ENCODE assay signal across 8 mouse cellular contexts in the genomic region with DNA sequence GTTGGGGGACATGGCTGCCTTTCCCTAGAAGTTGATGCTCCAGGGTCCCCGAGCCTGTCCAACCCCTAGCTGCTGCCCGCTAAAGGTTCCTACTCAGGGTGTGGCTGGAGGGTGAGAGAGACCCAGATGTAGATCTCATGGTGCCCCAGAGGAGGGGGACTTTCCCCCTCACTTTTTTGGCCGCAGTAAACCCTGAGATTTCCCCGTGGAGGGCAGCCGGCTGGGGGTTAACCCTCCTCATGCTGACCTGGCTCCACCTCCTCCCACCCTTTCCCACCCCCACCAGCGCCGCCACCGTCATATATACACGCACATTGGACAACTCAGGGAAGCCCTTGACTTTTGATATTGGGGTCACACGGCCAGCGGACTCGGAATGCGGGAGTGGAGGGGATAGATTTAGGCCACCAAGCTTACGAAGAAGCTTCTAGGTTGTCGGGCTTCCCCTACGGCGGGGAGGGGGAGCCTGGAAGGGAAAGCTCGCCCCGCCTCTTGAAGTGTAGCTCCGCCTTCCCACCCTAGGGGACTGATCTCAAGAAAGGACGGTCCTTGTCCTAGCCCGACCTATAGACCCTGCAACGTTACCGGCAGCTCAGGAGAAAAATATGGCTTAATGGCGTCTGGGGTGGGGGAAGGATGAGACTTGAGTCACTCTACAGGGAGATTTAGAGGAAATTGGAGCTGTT. TPM values are rescaled to one million over a fixed set of nuclear protein-coding genes. Genes with fewer than 3 reads are reported as not detected.
A peak's percentile ranks its signal among the peaks of the same experiment; 100 is the strongest.
DNase-seq lines count a peak whose midpoint lies in the region; ATAC-seq and TF ChIP-seq lines count a peak whose summit lies in the region.

No protein-coding gene starts in this region.

- no peaks in the 10 kb centered on the region for H3K4me1 ChIP-seq in forebrain, postnatal 0 days (ENCODE audit: insufficient read depth)
- H3K4me1 ChIP-seq in hindbrain, embryonic 12.5 days, result peaks cover 20% of the 10 kb centered on the region
- peaks cover 26% of the 10 kb centered on the region for H3K4me1 ChIP-seq in limb, embryonic 15.5 days
- peaks cover 20% of the 10 kb centered on the region for H3K4me1 ChIP-seq in midbrain, embryonic 15.5 days
- H3K4me1 ChIP-seq in stomach, embryonic 15.5 days, result peaks cover 14% of the 10 kb centered on the region

- H3K36me3 ChIP-seq in forebrain, postnatal 0 days (ENCODE audit: insufficient read depth), result no peaks in the 10 kb centered on the region
- H3K36me3 ChIP-seq in hindbrain, embryonic 12.5 days, result no peaks in the 10 kb centered on the region
- H3K36me3 ChIP-seq in limb, embryonic 15.5 days, result peaks cover 4% of the 10 kb centered on the region; the same call in 1 of the 2 replicates
- H3K36me3 ChIP-seq in midbrain, embryonic 15.5 days (replicated peaks), result no peaks in the 10 kb centered on the region
- H3K36me3 ChIP-seq in stomach, embryonic 15.5 days, result peaks cover 13% of the 10 kb centered on the region; the same call in 1 of the 2 replicates

- no peaks in the 10 kb centered on the region for H3K9me3 ChIP-seq in forebrain, postnatal 0 days (ENCODE audit: low read length)
- H3K9me3 ChIP-seq in hindbrain, embryonic 12.5 days (replicated peaks), result no peaks in the 10 kb centered on the region
- H3K9me3 ChIP-seq in limb, embryonic 15.5 days, result no peaks in the 10 kb centered on the region
- H3K9me3 ChIP-seq in midbrain, embryonic 15.5 days, result no peaks in the 10 kb centered on the region
- no peaks in the 10 kb centered on the region for H3K9me3 ChIP-seq in stomach, embryonic 15.5 days

- peak overlapping the region; percentile 52 for H3K4me2 ChIP-seq in forebrain, postnatal 0 days (ENCODE audit: low read depth)
- H3K4me2 ChIP-seq in hindbrain, embryonic 12.5 days (replicated peaks), result peak overlapping the region; percentile 56
- H3K4me2 ChIP-seq in limb, embryonic 15.5 days, result peak overlapping the region; percentile 68
- peak overlapping the region; percentile 50 for H3K4me2 ChIP-seq in midbrain, embryonic 15.5 days
- H3K4me2 ChIP-seq in stomach, embryonic 15.5 days, result peak overlapping the region; percentile 72

- H3K27ac ChIP-seq in forebrain, postnatal 0 days (ENCODE audit: low read depth, low read length), result no peak overlapping the region
- H3K27ac ChIP-seq in hindbrain, embryonic 12.5 days, result no peak overlapping the region
- peak overlapping the region; percentile 88 for H3K27ac ChIP-seq in limb, embryonic 15.5 days
- H3K27ac ChIP-seq in midbrain, embryonic 15.5 days, result no peak overlapping the region
- H3K27ac ChIP-seq in stomach, embryonic 15.5 days, result peak overlapping the region; percentile 96

- peak overlapping the region; percentile 33 for H3K4me3 ChIP-seq in forebrain, postnatal 0 days (ENCODE audit: low read depth, low read length)
- H3K4me3 ChIP-seq in hindbrain, embryonic 12.5 days, result peak overlapping the region; percentile 32
- peak overlapping the region; percentile 58 for H3K4me3 ChIP-seq in limb, embryonic 15.5 days
- peak overlapping the region; percentile 32 for H3K4me3 ChIP-seq in midbrain, embryonic 15.5 days
- H3K4me3 ChIP-seq in stomach, embryonic 15.5 days (replicated peaks), result peak overlapping the region; percentile 60

- H3K27me3 ChIP-seq in forebrain, postnatal 0 days (ENCODE audit: insufficient read depth, low read length), result peaks cover 2% of the 10 kb centered on the region; the same call in 1 of the 2 replicates
- H3K27me3 ChIP-seq in hindbrain, embryonic 12.5 days, result peaks cover 49% of the 10 kb centered on the region
- no peaks in the 10 kb centered on the region for H3K27me3 ChIP-seq in limb, embryonic 15.5 days
- peaks cover 28% of the 10 kb centered on the region for H3K27me3 ChIP-seq in midbrain, embryonic 15.5 days (replicated peaks)
- H3K27me3 ChIP-seq in stomach, embryonic 15.5 days (replicated peaks), result no peaks in the 10 kb centered on the region

- no peak for ATAC-seq in cerebellum, adult (ENCODE audit: insufficient number of reproducible peaks, low FRiP score, low TSS enrichment)
- 0 out of 2 replicates have a peak, but pooled peaks have one; percentile 17 for ATAC-seq in forebrain, postnatal 0 days
- ATAC-seq in hindbrain, embryonic 12.5 days (ENCODE audit: low FRiP score), result peak; percentile 15; the same call in 1 of the 2 replicates
- ATAC-seq in limb, embryonic 15.5 days (ENCODE audit: insufficient number of reproducible peaks, low FRiP score, low TSS enrichment, low read depth), result 0 out of 2 replicates have a peak, but pooled peaks have one; percentile 42
- 0 out of 2 replicates have a peak, but pooled peaks have one; percentile 30 for ATAC-seq in midbrain, embryonic 15.5 days (replicated peaks)
- peak; percentile 57 for ATAC-seq in stomach, embryonic 15.5 days (ENCODE audit: insufficient read depth, low FRiP score, low read depth)

- DNase-seq in cerebellum, adult 9-10 months, result peak; percentile 53
- peak; percentile 49 for DNase-seq in c-Kit-negative CD71-positive TER-119-positive erythroid progenitor cells, embryonic 14.5 days (ENCODE audit: low read depth, low spot score)
- DNase-seq in forebrain, postnatal 0 days, result no peak

- peak overlapping the region; percentile 39; the same call in 1 of the 2 replicates for H3K9ac ChIP-seq in forebrain, postnatal 0 days
- H3K9ac ChIP-seq in hindbrain, embryonic 12.5 days, result peak overlapping the region; percentile 66
- H3K9ac ChIP-seq in limb, embryonic 15.5 days, result peak overlapping the region; percentile 44
- peak overlapping the region; percentile 12; the same call in 1 of the 2 replicates for H3K9ac ChIP-seq in midbrain, embryonic 15.5 days
- peak overlapping the region; percentile 55 for H3K9ac ChIP-seq in stomach, embryonic 15.5 days

- WGBS in forebrain, postnatal 0 days, result 5% methylated on average over 25 of the region's 25 CpGs
- under 1% methylated on average over 25 of the region's 25 CpGs for WGBS in hindbrain, embryonic 12.5 days
- WGBS in limb, embryonic 15.5 days, result 2% methylated on average over 25 of the region's 25 CpGs
- WGBS in midbrain, embryonic 15.5 days, result 2% methylated on average over 25 of the region's 25 CpGs
- 1% methylated on average over 25 of the region's 25 CpGs for WGBS in stomach, embryonic 15.5 days

- no peak for TF ChIP-seq CTCF in forebrain, postnatal 0 days (IDR thresholded peaks at IDR 0.05; ENCODE audit: low read depth)

RNA-seq across cellular contexts. Expression of a gene that starts 0.9 kb away (rescaled TPM):
- 4.6 and 5.4 TPM in 2 replicates for total RNA-seq in forebrain, postnatal 0 days (2014; rRNA removed)
- 4.3 and 4.4 TPM in 2 replicates for polyA plus RNA-seq in forebrain, postnatal 0 days (2015; fragmentation: Nextera tagmentation; extraction: Ambion mirVana)
- polyA plus RNA-seq in hindbrain, embryonic 12.5 days (2016; fragmentation: Nextera tagmentation; extraction: Ambion mirVana), result 8.8 and 11.3 TPM in 2 replicates
- 36.7 and 38.9 TPM in 2 replicates for polyA plus RNA-seq in limb, embryonic 15.5 days (2015; fragmentation: Nextera tagmentation; extraction: Ambion mirVana)
- 5.8 and 5.9 TPM in 2 replicates for polyA plus RNA-seq in midbrain, embryonic 15.5 days (2015; fragmentation: Nextera tagmentation; extraction: Ambion mirVana)
- polyA plus RNA-seq in stomach, embryonic 15.5 days (2015; fragmentation: Nextera tagmentation; extraction: Ambion mirVana), result 35.0 and 37.1 TPM in 2 replicates

RNA-seq across cellular contexts. Expression of a gene that starts 22.7 kb away (rescaled TPM):
- 183 and 228 TPM in 2 replicates for total RNA-seq in forebrain, postnatal 0 days (2014; rRNA removed)
- polyA plus RNA-seq in forebrain, postnatal 0 days (2015; fragmentation: Nextera tagmentation; extraction: Ambion mirVana), result 42.2 and 70.4 TPM in 2 replicates
- polyA plus RNA-seq in hindbrain, embryonic 12.5 days (2016; fragmentation: Nextera tagmentation; extraction: Ambion mirVana), result 111 and 115 TPM in 2 replicates
- 146 and 148 TPM in 2 replicates for polyA plus RNA-seq in limb, embryonic 15.5 days (2015; fragmentation: Nextera tagmentation; extraction: Ambion mirVana)
- 117 and 119 TPM in 2 replicates for polyA plus RNA-seq in midbrain, embryonic 15.5 days (2015; fragmentation: Nextera tagmentation; extraction: Ambion mirVana)
- 77.0 and 87.0 TPM in 2 replicates for polyA plus RNA-seq in stomach, embryonic 15.5 days (2015; fragmentation: Nextera tagmentation; extraction: Ambion mirVana)

RNA-seq across cellular contexts. Expression of a gene that starts 23.0 kb away (rescaled TPM):
- total RNA-seq in forebrain, postnatal 0 days (2014; rRNA removed), result 3.4 and 6.1 TPM in 2 replicates
- polyA plus RNA-seq in forebrain, postnatal 0 days (2015; fragmentation: Nextera tagmentation; extraction: Ambion mirVana), result 2.8 and 3.2 TPM in 2 replicates
- polyA plus RNA-seq in hindbrain, embryonic 12.5 days (2016; fragmentation: Nextera tagmentation; extraction: Ambion mirVana), result 7.8 and 8.9 TPM in 2 replicates
- 8.3 and 8.5 TPM in 2 replicates for polyA plus RNA-seq in limb, embryonic 15.5 days (2015; fragmentation: Nextera tagmentation; extraction: Ambion mirVana)
- polyA plus RNA-seq in midbrain, embryonic 15.5 days (2015; fragmentation: Nextera tagmentation; extraction: Ambion mirVana), result 3.3 and 3.7 TPM in 2 replicates
- 7.8 and 8.6 TPM in 2 replicates for polyA plus RNA-seq in stomach, embryonic 15.5 days (2015; fragmentation: Nextera tagmentation; extraction: Ambion mirVana)

RNA-seq across cellular contexts. Expression of a gene that starts 24.7 kb away (rescaled TPM):
- total RNA-seq in forebrain, postnatal 0 days (2014; rRNA removed), result 12.9 and 14.4 TPM in 2 replicates
- polyA plus RNA-seq in forebrain, postnatal 0 days (2015; fragmentation: Nextera tagmentation; extraction: Ambion mirVana), result 4.5 and 4.8 TPM in 2 replicates
- polyA plus RNA-seq in hindbrain, embryonic 12.5 days (2016; fragmentation: Nextera tagmentation; extraction: Ambion mirVana), result 6.8 and 8.9 TPM in 2 replicates
- polyA plus RNA-seq in limb, embryonic 15.5 days (2015; fragmentation: Nextera tagmentation; extraction: Ambion mirVana), result 23.7 and 24.4 TPM in 2 replicates
- 1.9 and 2.6 TPM in 2 replicates for polyA plus RNA-seq in midbrain, embryonic 15.5 days (2015; fragmentation: Nextera tagmentation; extraction: Ambion mirVana)
- 10.8 and 13.3 TPM in 2 replicates for polyA plus RNA-seq in stomach, embryonic 15.5 days (2015; fragmentation: Nextera tagmentation; extraction: Ambion mirVana)

Comparison
In these comparisons a context has a peak if more than half of its experiments do, and no peak if none do; other contexts are left out.
1. H3K27ac ChIP-seq: peak in limb, embryonic 15.5 days (single experiment) and stomach, embryonic 15.5 days (single experiment); none in forebrain, postnatal 0 days (single experiment), hindbrain, embryonic 12.5 days (single experiment) and midbrain, embryonic 15.5 days (single experiment).
2. H3K9ac ChIP-seq: peak in every context shown above with its lines; median percentile 66 in hindbrain, embryonic 12.5 days; 55 in stomach, embryonic 15.5 days; 44 in limb, embryonic 15.5 days; 39 in forebrain, postnatal 0 days; 12 in midbrain, embryonic 15.5 days.
3. Peak in every context shown above with its lines, with median percentiles within 50 percentile points of each other: H3K4me2 ChIP-seq and H3K4me3 ChIP-seq.